Mouse (Mus musculus): ENCODE results near the gene Gm973. TPM values are rescaled to one million over a fixed set of nuclear protein-coding genes. Genes with fewer than 3 reads are reported as not detected.
A peak's percentile ranks its signal among the peaks of the same experiment; 100 is the strongest.

Gm973 gene
- total RNA-seq, 2 experiments from 2014 or later: 7.0 to 7.9 TPM

DNA sequence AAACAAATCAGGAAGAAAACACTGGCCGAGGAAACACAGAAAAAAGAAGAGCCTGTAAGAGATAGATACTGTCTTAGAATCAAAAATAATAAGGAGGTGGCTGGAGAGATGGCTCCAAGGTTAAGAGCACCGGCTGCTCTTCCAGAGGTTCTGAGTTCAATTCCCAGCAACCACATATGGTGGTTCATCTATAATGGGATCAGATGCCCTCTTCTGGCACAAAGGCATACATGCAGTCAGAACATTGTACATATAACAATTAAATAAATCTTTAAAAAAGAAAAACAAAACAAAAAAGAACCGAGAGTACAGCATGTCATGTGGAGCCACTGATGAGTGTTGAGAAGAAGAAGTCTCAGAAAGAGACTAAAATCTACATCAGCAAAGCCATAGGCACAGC lies 64.8 kb downstream of the Gm973 start:
- DNase-seq (ENCODE audit: low spot score in 2 of 2): no peak

- DNase-seq (ENCODE audit: low spot score in 2 of 2): peak; percentile 70 to 83
These were observed 68.8 kb downstream of the Gm973 start for GRCm38 (mm10) chr1:59584656-59585410.

GRCm38 (mm10) chr1:59589271-59589670 lies 73.2 kb downstream of the Gm973 start:
- DNase-seq (ENCODE audit: low spot score in 2 of 2): no peak

GRCm38 (mm10) chr1:59592359-59592758 lies 76.3 kb downstream of the Gm973 start:
- DNase-seq (ENCODE audit: low spot score in 2 of 2): peak in 1 of 2 experiments; percentile 28

GRCm38 (mm10) chr1:59592876-59593275 lies 76.8 kb downstream of the Gm973 start:
- no peak for DNase-seq (ENCODE audit: low spot score in 2 of 2)

DNA sequence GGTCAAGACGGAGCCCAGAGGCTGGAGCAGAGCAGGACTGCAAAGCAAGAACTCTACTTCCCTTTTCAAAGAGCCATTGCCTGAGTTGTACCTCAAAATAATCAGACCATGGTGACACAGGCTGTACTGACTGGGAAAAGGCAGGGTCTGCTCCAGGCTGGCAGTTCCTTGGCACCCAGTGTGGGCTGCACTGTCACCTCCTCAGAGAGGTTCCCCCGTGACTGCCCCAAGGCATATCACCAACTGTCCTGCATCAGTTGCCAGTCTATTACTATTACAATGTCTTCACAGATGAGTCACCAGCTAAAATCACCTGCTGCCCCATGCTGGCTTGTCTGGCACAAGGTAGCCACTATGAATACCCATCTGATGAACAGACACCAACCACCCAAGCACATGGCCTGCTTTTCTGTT lies 77.6 kb downstream of the Gm973 start:
- DNase-seq (ENCODE audit: low spot score in 2 of 2): no peak

DNA sequence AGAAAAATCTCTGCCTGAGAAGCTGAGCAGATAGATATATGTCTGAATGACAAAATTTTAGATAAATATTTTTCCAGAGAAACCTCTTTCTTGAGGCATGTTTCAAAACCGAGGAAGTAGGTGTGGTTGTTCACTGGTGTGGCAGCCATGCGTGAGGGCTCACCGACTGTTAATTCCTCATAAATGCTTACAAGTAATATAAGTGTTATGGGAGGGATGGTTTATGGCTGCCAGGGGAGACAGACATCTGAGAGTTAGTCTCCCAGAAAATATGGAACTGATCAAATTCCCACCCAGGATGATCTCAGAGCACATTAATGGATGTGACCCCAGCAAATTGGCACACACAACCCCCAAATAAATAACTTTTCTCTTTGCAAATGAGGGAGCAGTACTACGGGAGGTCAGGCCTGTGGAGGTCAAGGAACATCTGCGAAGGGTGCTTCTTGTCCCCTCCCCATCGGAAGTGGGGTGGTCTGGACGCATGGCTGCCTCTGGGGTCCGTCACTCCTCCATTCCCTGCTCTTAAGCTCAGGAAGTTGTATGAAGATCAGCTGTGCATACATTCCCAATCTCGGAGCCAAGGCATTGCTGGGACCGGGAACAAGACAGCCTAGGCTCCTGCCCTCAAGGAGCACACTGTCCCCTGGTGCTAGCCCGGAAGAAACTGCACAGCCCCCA lies 78.7 kb downstream of the Gm973 start:
- DNase-seq (ENCODE audit: low spot score in 2 of 2): no peak

GRCm38 (mm10) chr1:59595609-59596008 lies 79.5 kb downstream of the Gm973 start:
- DNase-seq (ENCODE audit: low spot score in 2 of 2): no peak

GRCm38 (mm10) chr1:59602531-59603416 lies 86.7 kb downstream of the Gm973 start:
- peak; percentile 31 to 34 for DNase-seq (ENCODE audit: low spot score in 2 of 2)

DNA sequence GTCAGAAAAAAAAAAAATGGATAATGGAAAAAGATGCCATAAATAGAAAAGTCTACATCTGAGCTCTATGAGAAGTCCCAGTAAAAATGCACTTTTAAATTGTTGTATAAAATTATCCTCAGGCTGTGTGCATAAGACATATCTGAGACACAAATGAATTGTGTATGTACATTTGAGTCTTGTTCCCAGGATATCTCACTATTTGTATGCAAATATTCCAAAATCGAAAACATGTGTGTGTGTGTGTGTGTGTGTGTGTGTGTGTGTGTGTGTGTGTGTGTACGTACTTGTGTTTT lies 87.3 kb downstream of the Gm973 start:
- no peak for DNase-seq (ENCODE audit: low spot score in 2 of 2)

GRCm38 (mm10) chr1:59603893-59604292 lies 87.8 kb downstream of the Gm973 start:
- DNase-seq (ENCODE audit: low spot score in 2 of 2): no peak

- DNase-seq (ENCODE audit: low spot score in 2 of 2): no peak
These were observed 90.4 kb downstream of the Gm973 start for GRCm38 (mm10) chr1:59606479-59606878.

- DNase-seq (ENCODE audit: low spot score in 2 of 2): no peak
These were observed 91.0 kb downstream of the Gm973 start for GRCm38 (mm10) chr1:59607071-59607470.

GRCm38 (mm10) chr1:59608125-59608762 lies 92.2 kb downstream of the Gm973 start:
- DNase-seq (ENCODE audit: low spot score in 2 of 2): no peak

DNA sequence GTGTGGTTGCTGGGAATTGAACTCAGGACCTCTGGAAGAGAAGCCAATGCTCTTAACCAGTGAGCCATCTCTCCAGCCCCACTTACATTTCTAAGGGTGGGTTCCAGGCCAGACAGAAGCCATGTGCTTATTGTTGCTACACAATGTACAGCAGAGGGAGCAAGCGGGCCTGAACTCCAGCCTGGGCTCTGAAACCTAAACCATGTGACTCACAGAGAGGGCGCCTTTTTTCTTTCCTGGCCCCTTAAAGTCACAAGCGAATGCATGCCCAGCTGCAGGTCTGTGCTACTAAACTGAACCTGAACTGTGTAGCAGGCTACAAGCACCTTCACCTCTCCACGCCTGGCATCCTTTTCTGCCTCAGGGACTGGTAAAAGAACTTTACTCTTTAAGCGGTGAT lies 92.9 kb downstream of the Gm973 start:
- no peak for DNase-seq (ENCODE audit: low spot score in 2 of 2)

DNA sequence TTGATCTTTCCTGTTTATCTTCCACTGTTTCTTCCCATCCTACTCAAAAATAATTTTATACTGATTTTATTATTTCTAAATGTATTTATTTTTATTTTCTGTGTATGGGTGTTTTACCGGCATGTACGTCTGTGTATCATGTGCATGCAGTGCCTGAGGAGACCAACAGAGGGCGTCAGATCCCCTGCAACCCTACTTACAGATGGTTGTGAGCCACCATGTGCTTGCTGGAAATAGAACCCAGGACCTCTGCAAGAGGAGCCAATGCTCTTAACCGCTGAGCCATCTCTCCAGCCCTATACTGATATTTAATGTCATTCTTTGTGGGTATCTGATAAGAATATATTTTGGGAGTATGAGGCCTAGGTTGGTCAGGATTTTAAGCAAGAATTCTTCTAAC lies 93.4 kb downstream of the Gm973 start:
- DNase-seq (ENCODE audit: low spot score in 2 of 2): no peak

DNA sequence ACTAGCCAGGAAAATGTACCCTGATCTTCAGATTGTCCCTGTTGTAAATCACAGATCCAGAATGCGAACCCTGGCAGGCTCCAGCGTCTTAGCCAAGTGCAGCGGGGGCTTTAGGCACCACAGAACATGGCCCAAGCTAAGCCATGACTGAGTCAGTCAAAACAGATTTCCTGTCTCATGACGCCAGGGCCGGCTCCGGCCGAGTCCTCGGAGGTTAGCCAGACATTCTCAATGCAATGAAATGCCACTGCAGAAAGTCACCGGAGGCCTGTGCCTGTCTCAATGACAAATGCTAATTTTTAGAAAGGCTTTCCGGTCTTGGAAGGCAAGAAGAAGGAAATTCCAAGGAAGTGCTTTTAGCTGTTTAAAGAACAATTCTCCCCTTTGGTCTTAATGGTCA lies 93.8 kb downstream of the Gm973 start:
- no peak for DNase-seq (ENCODE audit: low spot score in 2 of 2)

DNA sequence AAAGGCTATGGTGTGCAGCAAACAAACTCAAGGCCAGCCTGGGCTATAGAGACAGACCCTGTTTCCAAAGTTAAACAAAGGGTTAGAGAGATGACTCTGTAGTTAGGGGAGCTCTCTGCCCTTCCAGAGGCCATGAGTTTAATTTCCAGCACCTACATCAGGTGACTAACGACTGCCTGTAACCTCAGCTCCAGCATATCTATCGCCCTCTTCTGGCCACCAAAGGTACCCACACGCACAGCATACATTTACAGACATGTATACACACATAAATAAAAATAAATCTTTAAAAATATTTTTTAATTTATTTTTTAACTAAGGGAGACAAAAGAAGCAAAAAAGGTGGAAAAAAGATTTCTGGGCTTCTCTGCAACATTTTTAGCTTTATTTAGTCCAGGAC lies 94.9 kb downstream of the Gm973 start:
- no peak for DNase-seq (ENCODE audit: low spot score in 2 of 2)

DNA sequence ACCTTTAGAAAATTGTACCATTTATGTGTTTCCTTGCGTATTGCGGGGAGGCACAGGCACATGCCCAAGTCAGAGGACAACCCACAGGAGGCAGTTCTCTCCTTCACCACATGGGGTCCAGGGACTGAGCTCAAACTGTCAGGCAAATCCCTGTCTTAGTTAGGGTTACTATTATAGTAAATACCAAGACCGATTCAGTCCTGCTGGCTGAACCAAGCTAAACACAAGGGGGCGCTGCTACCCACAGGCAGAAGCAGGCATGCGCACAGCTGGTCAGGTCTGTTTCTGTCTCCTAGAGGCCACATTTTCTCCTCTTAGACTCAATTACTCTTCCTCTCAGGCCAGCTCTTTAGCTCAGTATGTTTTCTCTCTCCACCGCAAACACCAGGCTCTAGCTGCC lies 97.7 kb downstream of the Gm973 start:
- peak; percentile 62 to 66 for DNase-seq (ENCODE audit: low spot score in 2 of 2)

GRCm38 (mm10) chr1:59615021-59615420 lies 99.0 kb downstream of the Gm973 start:
- no peak for DNase-seq (ENCODE audit: low spot score in 2 of 2)

DNA sequence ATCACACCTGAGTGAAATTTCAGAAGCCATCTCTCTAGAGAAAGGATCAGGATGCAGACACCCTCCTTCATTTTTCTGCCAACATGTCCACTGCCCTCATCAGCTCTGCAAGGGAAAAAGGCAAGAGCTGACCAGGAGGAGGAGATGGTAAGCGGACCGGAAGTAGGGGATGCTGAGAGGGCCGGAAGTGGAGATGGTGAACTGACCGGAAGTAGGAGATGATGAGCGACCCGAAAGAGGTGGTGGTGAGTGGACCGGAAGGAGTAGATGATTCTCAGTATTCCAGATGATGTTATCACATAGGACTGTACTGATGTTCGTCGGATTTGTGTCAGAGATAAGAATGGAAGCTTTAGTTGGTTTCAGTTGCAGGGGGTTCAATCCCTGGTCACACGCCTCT lies 103.1 kb downstream of the Gm973 start:
- no peak for DNase-seq (ENCODE audit: low spot score in 2 of 2)

Data from layer of hippocampus, postnatal 10 days (tissue).